Mouse (Mus musculus) CH12.LX (cell line): ENCODE results near the gene Slc16a13.

Experiments used
- CHD2 ChIP-seq: IDR thresholded peaks from 2 replicates; pipeline ENCODE4 v1.6.1; 2011; ENCODE audit warnings: low read length, improper control_type of control experiment
- CTCF ChIP-seq, 2 experiments: IDR thresholded peaks in 1 of 2; conservative IDR thresholded peaks in 1 of 2; 2 replicates each; pipeline ENCODE4 v1.5.1; 2011 to 2012; ENCODE audit warnings: low read depth in 2 of 2, low read length in 2 of 2, improper control_type of control experiment in 1 of 2, inconsistent platforms in 1 of 2, mild to moderate bottlenecking in 1 of 2, moderate library complexity in 1 of 2
- EP300 ChIP-seq: IDR thresholded peaks from 2 replicates; pipeline ENCODE4 v1.6.1; 2011; ENCODE audit warnings: low read length, improper control_type of control experiment
- HCFC1 ChIP-seq: IDR thresholded peaks from 2 replicates; pipeline ENCODE4 v1.6.1; 2012; ENCODE audit warnings: low read depth, mild to moderate bottlenecking, inconsistent platforms, low read length, improper control_type of control experiment
- JUND ChIP-seq: conservative IDR thresholded peaks from 2 replicates; pipeline ENCODE4 v1.6.1; 2011; ENCODE audit warnings: low read depth, low read length, improper control_type of control experiment
- MAX ChIP-seq: IDR thresholded peaks from 2 replicates; pipeline ENCODE4 v1.6.1; 2011; ENCODE audit warnings: low read length, improper control_type of control experiment
- POLR2A ChIP-seq: IDR thresholded peaks from 2 replicates; pipeline ENCODE4 v1.6.1; 2011; ENCODE audit warnings: low read depth, mild to moderate bottlenecking, improper control_type of control experiment, low read length
- USF1 ChIP-seq: IDR thresholded peaks from 2 replicates; pipeline ENCODE4 v1.6.1; 2014; ENCODE audit warnings: low read depth, mild to moderate bottlenecking, inconsistent platforms, low read length, improper control_type of control experiment

DNA sequence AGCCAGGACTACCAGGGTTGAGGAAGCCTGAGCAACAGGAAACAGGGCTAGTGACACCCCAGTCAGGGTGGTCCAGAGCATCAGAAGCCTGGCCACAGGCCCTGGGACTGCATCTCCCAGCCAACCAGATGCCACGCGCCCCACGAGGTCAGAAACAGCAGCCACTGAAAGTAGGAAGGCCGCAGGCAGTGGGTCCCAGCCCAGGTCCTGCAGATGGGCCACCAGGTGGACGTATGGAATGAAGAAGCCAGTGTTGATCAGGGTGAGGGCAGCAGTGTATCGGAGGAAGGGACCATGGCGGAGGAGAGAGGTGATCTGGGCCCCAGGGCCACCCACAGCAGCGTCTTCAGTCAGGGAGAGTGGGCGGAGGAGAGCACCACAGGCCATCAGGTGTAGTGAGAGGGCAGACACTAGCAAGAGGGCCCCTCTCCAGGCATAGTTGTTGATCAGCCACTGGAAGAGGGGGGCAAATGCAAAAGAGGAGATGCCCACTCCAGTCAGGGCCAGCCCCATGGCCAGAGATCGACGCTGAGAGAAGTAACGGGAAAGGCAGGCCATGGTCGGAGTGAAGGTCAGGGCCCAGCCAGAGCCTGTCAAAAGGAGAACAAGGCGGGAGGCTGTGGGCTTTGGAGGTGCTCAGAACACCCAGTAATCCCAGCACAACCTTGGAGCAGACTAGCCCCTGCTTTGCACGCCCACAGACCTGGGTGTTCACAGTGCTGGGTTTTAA lies 2.0 kb downstream of the Slc16a13 start:
- TF ChIP-seq CTCF (conservative IDR thresholded peaks at IDR 0.05 in 1 of 2, IDR thresholded peaks at IDR 0.05 in 1 of 2; ENCODE audit: low read depth in 2 of 2, low read length in 2 of 2) (no peak), JUND (no peak), CHD2 (no peak), HCFC1 (no peak), MAX (no peak), POLR2A (no peak), EP300 (no peak), USF1 (no peak)
